Mouse (Mus musculus) erythroblast, embryonic 14.5 days (primary cell): Measurements from ENCODE around the gene Eif2b2.

Source experiments
- GATA1 ChIP-seq: IDR thresholded peaks from 2 replicates; pipeline ENCODE4 v1.6.1; 2012; ENCODE audit warnings: low read length, inconsistent platforms, mixed read lengths
- TAL1 ChIP-seq: IDR thresholded peaks from 3 replicates; pipeline ENCODE4 v1.6.1; 2012; ENCODE audit warnings: low read length, inconsistent platforms, mixed read lengths

GRCm38 (mm10) chr12:85264940-85265339, 45.7 kb downstream of the Eif2b2 start:
- TF ChIP-seq GATA1: no peak
- no peak for TF ChIP-seq TAL1
